Mouse (Mus musculus) neural tube, embryonic 14.5 days (tissue): ENCODE results near the gene Thap12. TPM values are rescaled to one million over a fixed set of nuclear protein-coding genes. Genes with fewer than 3 reads are reported as not detected.

ENCODE experiments used
- ATAC-seq: fragments of 200-750 bp; cut with Nextera tagmentation; 2 replicates; pipeline ENCODE4 v1.8.0; 2017; ENCODE audit warnings: low read depth, mild to moderate bottlenecking, moderate TSS enrichment, moderate library complexity
- H3K27ac ChIP-seq: fragments of 300-500 bp; sonication (generic); 2 replicates; pipeline ENCODE4 v1.5.1; 2014; ENCODE audit warnings: low read depth, mild to moderate bottlenecking, control low read depth, low read length, moderate library complexity, mixed read lengths
- H3K27me3 ChIP-seq: fragments of 300-500 bp; sonication (generic); 2 replicates; pipeline ENCODE4 v1.6.1; 2014; ENCODE audit warnings: low read length; ENCODE audit not compliant: control insufficient read depth, insufficient read depth
- H3K36me3 ChIP-seq: fragments of 300-500 bp; sonication (generic); 2 replicates; pipeline ENCODE4 v1.6.1; 2014; ENCODE audit warnings: low read length, mixed read lengths; ENCODE audit not compliant: control insufficient read depth, insufficient read depth
- H3K4me1 ChIP-seq: fragments of 300-500 bp; sonication (generic); 2 replicates; pipeline ENCODE4 v1.6.1; 2014; ENCODE audit warnings: low read length; ENCODE audit not compliant: control insufficient read depth, insufficient read depth
- H3K4me2 ChIP-seq: fragments of 300-500 bp; sonication (generic); 2 replicates; pipeline ENCODE4 v1.6.1; 2014; ENCODE audit warnings: mild to moderate bottlenecking, low read depth, low read length, control low read depth
- H3K4me3 ChIP-seq: fragments of 300-500 bp; sonication (generic); 2 replicates; pipeline ENCODE4 v1.5.1; 2014; ENCODE audit warnings: low read depth, low read length, control low read depth, mixed read lengths
- H3K9ac ChIP-seq: fragments of 300-500 bp; sonication (generic); replicated peaks from 2 replicates; pipeline ENCODE4 v1.6.1; 2014; ENCODE audit warnings: low read depth, mild to moderate bottlenecking, control low read depth, low read length, mixed read lengths
- H3K9me3 ChIP-seq: fragments of 300-500 bp; sonication (generic); 2 replicates; pipeline ENCODE4 v1.6.1; 2016; ENCODE audit warnings: low read length; ENCODE audit not compliant: control insufficient read depth
- WGBS: fragments of 180-500 bp; shearing (Covaris S2); extraction: QIAGEN DNeasy Blood & Tissue Kit; methylation state at CpG from one replicate; pipeline ENCODE4 v1.1.7; 2014; 5-methylcytosine and 5-hydroxymethylcytosine counted together
- polyA plus RNA-seq: library from polyadenylated mRNA; unstranded; fragments of >200 nt; fragmentation: Nextera tagmentation; extraction: Ambion mirVana; gene quantifications from 2 replicates; pipeline ENCODE4 v1.2.1, GENCODE M21; 2014

Gene Thap12
- polyA plus RNA-seq, 1 experiment from 2014 or later: 54.5 TPM

DNA sequence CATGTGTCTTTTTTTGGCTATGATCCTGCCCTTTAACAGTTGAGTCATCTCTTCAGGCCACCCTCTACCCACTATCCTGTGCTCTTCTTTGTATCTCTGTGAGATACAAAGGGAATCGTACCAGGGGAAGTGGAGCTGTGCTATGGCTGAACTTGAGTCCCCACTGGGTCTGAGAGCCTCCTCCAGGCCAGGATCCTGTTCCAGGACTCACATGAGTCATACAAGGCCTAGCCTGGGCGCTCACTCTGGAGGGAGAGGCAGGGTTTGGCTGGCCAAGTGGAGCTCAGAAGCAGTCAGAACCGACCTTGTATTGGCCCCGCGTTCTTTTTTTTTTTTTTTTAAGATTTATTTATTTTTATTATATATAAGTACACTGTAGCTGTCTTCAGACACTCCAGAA, 57.2 kb downstream of the Thap12 start:
- Histone ChIP-seq H3K27ac (no peak overlapping the region), H3K4me1 (no peaks in the 10 kb centered on the region), H3K36me3 (no peaks in the 10 kb centered on the region), H3K9me3 (no peaks in the 10 kb centered on the region), H3K9ac (no peak overlapping the region), H3K4me3 (no peak overlapping the region), H3K27me3 (no peaks in the 10 kb centered on the region), H3K4me2 (no peak overlapping the region)
- WGBS: 87% methylated on average over 5 of the region's 5 CpGs
- no peak for ATAC-seq

DNA sequence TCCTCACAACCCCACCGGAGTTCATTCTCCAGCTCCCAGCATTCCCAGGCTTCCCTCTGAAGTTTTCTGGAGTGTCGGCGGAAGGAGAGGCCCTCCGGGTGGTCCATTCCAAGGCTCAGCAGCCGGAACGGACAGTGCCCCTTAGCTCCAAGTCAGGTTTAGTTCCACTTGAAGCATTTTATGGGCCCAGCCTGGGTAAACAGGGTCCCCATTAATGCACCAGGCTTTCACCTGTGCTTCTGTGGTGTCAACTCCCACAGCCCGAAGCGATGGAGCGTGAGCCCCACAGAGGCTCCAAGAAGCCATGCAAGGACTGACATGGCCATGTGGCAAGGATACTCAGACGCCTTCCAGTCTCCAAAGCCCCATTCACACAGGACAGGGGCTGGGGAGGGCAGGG, 61.0 kb downstream of the Thap12 start:
- no peak overlapping the region for H3K9ac ChIP-seq
- H3K4me1 ChIP-seq: no peaks in the 10 kb centered on the region
- H3K27ac ChIP-seq: no peak overlapping the region
- ATAC-seq: no peak
- no peaks in the 10 kb centered on the region for H3K9me3 ChIP-seq
- WGBS: 79% methylated on average over 10 of the region's 10 CpGs
- no peak overlapping the region for H3K4me3 ChIP-seq
- H3K4me2 ChIP-seq: no peak overlapping the region
- H3K36me3 ChIP-seq: no peaks in the 10 kb centered on the region
- H3K27me3 ChIP-seq: no peaks in the 10 kb centered on the region

DNA sequence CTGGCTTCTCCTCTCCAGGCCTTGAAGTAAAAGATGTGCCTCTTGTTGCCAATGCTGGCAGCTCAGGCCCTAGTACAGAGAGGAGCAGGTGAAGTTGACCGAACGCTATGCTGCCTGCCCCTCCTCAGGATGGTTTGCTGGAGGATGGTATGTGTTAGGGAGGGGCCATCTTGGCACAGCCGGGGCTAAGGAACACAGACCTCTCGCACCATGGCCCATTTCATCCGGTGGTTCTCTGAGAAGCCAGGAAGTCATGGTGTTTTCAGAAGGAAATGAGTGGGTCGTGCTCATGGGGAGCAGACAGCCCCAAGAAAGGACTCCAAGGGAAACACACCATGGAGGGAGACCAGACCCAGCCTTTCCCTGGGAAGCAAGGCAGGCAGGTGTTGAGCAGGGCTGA, 64.4 kb downstream of the Thap12 start:
- no peak for ATAC-seq
- H3K27me3 ChIP-seq: no peaks in the 10 kb centered on the region
- WGBS: 76% methylated on average over 6 of the region's 6 CpGs

More for the DNA sequence above, 64.4 kb downstream of the Thap12 start:
- Histone ChIP-seq H3K9ac (no peak overlapping the region), H3K4me1 (no peaks in the 10 kb centered on the region), H3K4me3 (no peak overlapping the region), H3K9me3 (no peaks in the 10 kb centered on the region), H3K4me2 (no peak overlapping the region), H3K36me3 (no peaks in the 10 kb centered on the region), H3K27ac (no peak overlapping the region)

Other genes starting within 250 kb of the Thap12 start
- 1.5 and 4.8 TPM in 2 replicates for gene Lrrc32, start 213.8 kb upstream of the Thap12 start, polyA plus RNA-seq
- 49.8 and 50.5 TPM in 2 replicates for gene Emsy, start 46.3 kb upstream of the Thap12 start, polyA plus RNA-seq
- 1.0 and 1.8 TPM in 2 replicates for gene Wnt11, start 132.0 kb downstream of the Thap12 start, polyA plus RNA-seq